Mouse (Mus musculus) midbrain, embryonic 13.5 days (tissue): ENCODE measurements around the gene Spata33. TPM values are rescaled to one million over a fixed set of nuclear protein-coding genes. Genes with fewer than 3 reads are reported as not detected.
A peak's percentile ranks its signal among the peaks of the same experiment; 100 is the strongest.
"Not testable (repeated sequence)": the region's sequence is repeated elsewhere in the genome, so short reads cannot be mapped to it uniquely, and the experiment has no call there.

Source experiments
- ATAC-seq: fragments of 200-750 bp; cut with Nextera tagmentation; 2 replicates; pipeline ENCODE4 v1.8.0; 2017; ENCODE audit warnings: mild to moderate bottlenecking, moderate TSS enrichment, moderate library complexity
- H3K27ac ChIP-seq: fragments of 300-500 bp; sonication (generic); 2 replicates; pipeline ENCODE4 v1.5.1; 2015; ENCODE audit warnings: inconsistent platforms, mild to moderate bottlenecking, moderate library complexity
- H3K27me3 ChIP-seq: fragments of 300-500 bp; sonication (generic); 2 replicates; pipeline ENCODE4 v1.6.1; 2015; ENCODE audit warnings: mild to moderate bottlenecking, inconsistent platforms
- H3K36me3 ChIP-seq: fragments of 300-500 bp; sonication (generic); 2 replicates; pipeline ENCODE4 v1.6.1; 2015; ENCODE audit warnings: mild to moderate bottlenecking, inconsistent platforms
- H3K4me1 ChIP-seq: fragments of 300-500 bp; sonication (generic); replicated peaks from 2 replicates; pipeline ENCODE4 v1.6.1; 2015; ENCODE audit warnings: inconsistent platforms
- H3K4me2 ChIP-seq: fragments of 300-500 bp; sonication (generic); replicated peaks from 2 replicates; pipeline ENCODE4 v1.6.1; 2015; ENCODE audit warnings: moderate library complexity, mild to moderate bottlenecking, inconsistent platforms
- H3K4me3 ChIP-seq: fragments of 300-500 bp; sonication (generic); replicated peaks from 2 replicates; pipeline ENCODE4 v1.5.1; 2015; ENCODE audit warnings: mild to moderate bottlenecking, inconsistent platforms
- H3K9ac ChIP-seq: fragments of 300-500 bp; sonication (generic); replicated peaks from 2 replicates; pipeline ENCODE4 v1.6.1; 2015; ENCODE audit warnings: mild to moderate bottlenecking, inconsistent platforms
- H3K9me3 ChIP-seq: fragments of 300-500 bp; sonication (generic); 2 replicates; pipeline ENCODE4 v1.6.1; 2016; ENCODE audit warnings: mild to moderate bottlenecking, inconsistent platforms
- WGBS: fragments of 180-500 bp; shearing (Covaris S2); methylation state at CpG from one replicate; pipeline ENCODE4 v1.1.7; 2015; 5-methylcytosine and 5-hydroxymethylcytosine counted together
- polyA plus RNA-seq: library from polyadenylated mRNA; unstranded; fragments of >200 nt; fragmentation: Nextera tagmentation; extraction: Ambion mirVana; gene quantifications from 2 replicates; pipeline ENCODE4 v1.2.1, GENCODE M21; 2015

Gene Spata33
- 6.5 and 7.2 TPM in 2 replicates for polyA plus RNA-seq

GRCm38 (mm10) chr8:123212321-123213117, at the start of gene Spata33, which contains the start of gene Chmp1a:
Gene Spata33, plus strand, starts transcription at chr8:123212832.
Gene Chmp1a, minus strand, starts transcription at chr8:123212763.
- Histone ChIP-seq H3K36me3 (peaks cover 31% of the 10 kb centered on the region), H3K27me3 (no peaks in the 10 kb centered on the region), H3K4me2 (peak within 1 kb of the TSS; percentile 97), H3K27ac (peak within 1 kb of the TSS; percentile 61), H3K9me3 (no peaks in the 10 kb centered on the region), H3K4me3 (peak within 1 kb of the TSS; percentile 92), H3K4me1 (peaks cover 27% of the 10 kb centered on the region), H3K9ac (peak within 1 kb of the TSS; percentile 99)
- WGBS: 1% methylated on average over 76 of the region's 76 CpGs
- ATAC-seq: peak; percentile 95

DNA sequence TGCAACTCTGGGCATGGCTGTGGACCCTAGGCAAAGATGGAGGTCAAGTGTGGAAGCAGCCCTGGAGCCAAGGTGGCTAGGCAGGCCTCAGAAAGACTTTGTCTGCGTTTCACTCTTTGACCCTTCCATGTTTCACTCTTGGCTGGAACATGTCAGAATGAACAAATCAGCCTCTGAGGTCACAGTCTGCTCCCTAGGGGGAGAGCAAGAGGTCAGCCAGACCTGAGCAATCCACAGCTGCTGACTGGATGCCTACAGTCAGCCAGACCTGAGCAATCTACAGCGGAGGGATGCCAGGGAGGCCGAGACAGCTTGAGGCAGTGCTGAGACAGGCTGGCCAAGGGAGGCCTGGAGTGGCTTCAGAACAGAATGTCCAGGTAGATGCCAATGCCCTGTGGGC, 31.2 kb upstream of the Spata33 start:
- peaks cover 22% of the 10 kb centered on the region for H3K9me3 ChIP-seq
- H3K27me3 ChIP-seq: no peaks in the 10 kb centered on the region
- no peak overlapping the region for H3K9ac ChIP-seq
- no peak overlapping the region for H3K4me2 ChIP-seq
- no peak for ATAC-seq
- WGBS: 71% methylated on average over 3 of the region's 3 CpGs
- no peak overlapping the region for H3K4me3 ChIP-seq
- H3K4me1 ChIP-seq: no peaks in the 10 kb centered on the region
- H3K36me3 ChIP-seq: no peaks in the 10 kb centered on the region
- H3K27ac ChIP-seq: no peak overlapping the region

- Histone ChIP-seq H3K4me1 (no peaks in the 10 kb centered on the region; the same call in 1 of the 2 replicates), H3K27ac (no peak within 1 kb of the TSS), H3K36me3 (no peaks in the 10 kb centered on the region), H3K9me3 (no peaks in the 10 kb centered on the region), H3K27me3 (no peaks in the 10 kb centered on the region), H3K4me3 (no peak within 1 kb of the TSS), H3K9ac (no peak within 1 kb of the TSS), H3K4me2 (no peak within 1 kb of the TSS)
- 57% methylated on average over 19 of the region's 19 CpGs for WGBS
- ATAC-seq: no peak
These were observed 26.8 kb upstream of the Spata33 start, which contains the start of gene Dpep1 for GRCm38 (mm10) chr8:123185566-123186409. Gene Dpep1, plus strand, starts transcription at chr8:123186242.

- ATAC-seq: no peak
- Histone ChIP-seq H3K9me3 (no peaks in the 10 kb centered on the region), H3K4me1 (no peaks in the 10 kb centered on the region; the same call in 1 of the 2 replicates), H3K27ac (no peak overlapping the region), H3K4me2 (no peak overlapping the region), H3K36me3 (no peaks in the 10 kb centered on the region), H3K4me3 (no peak overlapping the region), H3K9ac (no peak overlapping the region), H3K27me3 (no peaks in the 10 kb centered on the region)
- WGBS: 90% methylated on average over 2 of the region's 2 CpGs
These were observed 24.6 kb upstream of the Spata33 start for GRCm38 (mm10) chr8:123188006-123188405.

DNA sequence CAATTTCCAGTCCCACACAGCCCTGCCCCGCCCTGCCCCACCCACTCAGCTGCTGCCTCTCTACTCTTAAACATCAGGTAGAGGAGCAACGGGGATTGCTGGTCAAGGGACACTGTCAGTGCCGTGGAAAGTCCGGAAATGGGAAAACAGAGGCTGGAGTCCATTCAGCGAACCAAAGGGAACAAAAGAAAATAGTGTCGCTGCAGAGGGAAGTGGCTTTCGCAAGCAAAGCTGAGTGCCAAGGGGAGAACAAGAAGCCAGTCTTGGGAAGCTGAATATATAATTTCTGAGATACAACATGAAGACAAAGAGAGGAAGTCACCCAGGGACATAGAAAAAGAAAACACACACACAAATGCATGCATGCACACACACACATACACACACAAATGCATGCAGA, 23.8 kb upstream of the Spata33 start:
- no peak overlapping the region for H3K27ac ChIP-seq
- H3K36me3 ChIP-seq: no peaks in the 10 kb centered on the region
- no peak overlapping the region for H3K9ac ChIP-seq
- no peaks in the 10 kb centered on the region for H3K27me3 ChIP-seq
- WGBS: 83% methylated on average over 7 of the region's 7 CpGs
- H3K4me2 ChIP-seq: no peak overlapping the region
- H3K4me1 ChIP-seq: no peaks in the 10 kb centered on the region; the same call in 1 of the 2 replicates
- ATAC-seq: no peak
- no peak overlapping the region for H3K4me3 ChIP-seq
- H3K9me3 ChIP-seq: no peaks in the 10 kb centered on the region

GRCm38 (mm10) chr8:123190678-123191077, 22.0 kb upstream of the Spata33 start:
- Histone ChIP-seq H3K36me3 (no peaks in the 10 kb centered on the region), H3K27ac (no peak overlapping the region), H3K9me3 (no peaks in the 10 kb centered on the region), H3K9ac (no peak overlapping the region), H3K4me3 (no peak overlapping the region), H3K4me2 (no peak overlapping the region; the same call in 1 of the 2 replicates), H3K27me3 (no peaks in the 10 kb centered on the region), H3K4me1 (no peaks in the 10 kb centered on the region; the same call in 1 of the 2 replicates)
- no peak for ATAC-seq
- WGBS: 3% methylated on average over 9 of the region's 9 CpGs

DNA sequence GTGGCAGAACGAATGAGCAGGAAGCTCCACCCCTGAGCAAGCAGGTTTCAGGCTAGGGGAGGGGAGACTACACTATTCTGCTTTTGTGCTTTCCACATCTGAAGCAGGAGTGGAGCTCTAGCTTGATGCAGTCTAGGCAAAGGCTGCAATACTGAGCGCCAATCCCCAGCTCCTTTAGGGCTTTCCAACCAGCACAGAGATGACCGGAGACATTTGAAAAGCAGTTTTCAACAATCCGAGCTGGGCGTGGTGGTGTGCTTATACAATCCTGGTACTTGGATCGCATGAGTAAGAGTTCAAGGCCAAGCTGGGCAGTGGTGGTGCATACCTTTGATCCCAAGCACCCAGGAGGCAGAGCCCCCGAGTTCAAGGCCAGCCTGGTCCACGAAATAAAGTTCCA, 20.7 kb upstream of the Spata33 start:
- Histone ChIP-seq H3K27me3 (no peaks in the 10 kb centered on the region), H3K4me1 (no peaks in the 10 kb centered on the region; the same call in 1 of the 2 replicates), H3K4me3 (no peak overlapping the region), H3K4me2 (no peak overlapping the region), H3K36me3 (no peaks in the 10 kb centered on the region), H3K9me3 (no peaks in the 10 kb centered on the region), H3K9ac (no peak overlapping the region), H3K27ac (no peak overlapping the region)
- 66% methylated on average over 7 of the region's 8 CpGs for WGBS
- no peak for ATAC-seq

DNA sequence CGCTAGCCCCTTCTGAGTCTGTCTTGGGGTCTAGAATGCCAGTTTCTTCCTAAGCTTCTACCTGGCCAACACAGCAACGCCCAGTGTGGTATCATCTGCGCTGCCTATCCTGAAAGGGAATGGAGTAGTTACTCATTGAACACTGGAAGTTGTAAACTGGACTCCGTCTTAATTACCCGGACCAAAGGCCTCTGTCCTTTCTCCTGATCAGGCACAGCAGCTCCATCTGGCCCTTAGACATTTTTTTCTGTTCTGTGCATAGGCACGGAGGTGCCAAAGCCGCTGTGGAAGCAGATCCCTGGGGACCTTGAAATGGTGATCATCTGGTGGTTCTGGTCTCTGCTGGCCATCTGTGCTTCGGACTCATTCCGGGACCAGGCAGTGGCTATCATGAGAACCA, 18.9 kb upstream of the Spata33 start:
- Histone ChIP-seq H3K4me1 (no peaks in the 10 kb centered on the region; the same call in 1 of the 2 replicates), H3K9ac (no peak overlapping the region), H3K4me3 (no peak overlapping the region), H3K36me3 (no peaks in the 10 kb centered on the region), H3K27ac (no peak overlapping the region), H3K9me3 (no peaks in the 10 kb centered on the region), H3K27me3 (no peaks in the 10 kb centered on the region), H3K4me2 (no peak overlapping the region)
- 88% methylated on average over 9 of the region's 9 CpGs for WGBS
- no peak for ATAC-seq

DNA sequence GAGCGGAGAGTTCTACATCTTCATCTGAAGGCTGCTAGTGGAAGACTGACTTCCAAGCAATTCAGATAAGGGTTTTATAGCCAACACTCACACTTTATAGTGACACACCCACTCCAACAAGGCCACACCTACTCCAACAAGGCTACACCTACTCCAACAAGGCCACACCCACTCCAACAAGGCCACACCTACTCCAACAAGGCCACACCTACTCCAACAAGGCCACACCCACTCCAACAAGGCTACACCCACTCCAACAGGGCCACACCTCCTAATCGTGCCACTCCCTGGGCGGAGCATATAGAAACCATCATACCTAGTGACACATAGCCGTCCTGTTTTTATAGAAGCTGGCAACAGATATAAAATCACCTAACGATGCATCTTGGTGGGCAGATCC, 15.6 kb upstream of the Spata33 start:
- not testable (repeated sequence) for H3K9me3 ChIP-seq, H3K4me3 ChIP-seq, ATAC-seq, H3K27me3 ChIP-seq, H3K4me1 ChIP-seq, H3K4me2 ChIP-seq, H3K36me3 ChIP-seq, H3K27ac ChIP-seq, H3K9ac ChIP-seq
- WGBS: 78% methylated on average over 5 of the region's 5 CpGs

DNA sequence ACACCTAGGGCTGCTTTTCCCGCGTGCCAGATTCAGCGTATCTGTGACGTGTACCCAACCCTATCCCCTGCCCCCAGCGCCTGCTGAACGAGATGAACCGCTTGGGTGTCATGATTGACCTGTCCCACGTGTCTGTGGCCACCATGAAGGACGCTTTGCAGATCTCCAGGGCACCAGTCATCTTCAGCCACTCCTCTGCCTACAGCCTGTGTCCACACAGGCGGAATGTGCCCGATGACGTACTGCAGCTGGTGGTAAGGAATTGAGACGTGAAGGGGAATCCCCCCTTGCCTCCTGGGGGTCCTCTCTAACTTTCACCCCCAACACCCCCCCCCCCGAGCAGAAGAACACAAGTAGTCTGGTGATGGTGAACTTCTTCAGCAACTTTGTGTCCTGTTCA, 12.8 kb upstream of the Spata33 start:
- no peaks in the 10 kb centered on the region for H3K4me1 ChIP-seq
- no peak overlapping the region for H3K4me2 ChIP-seq
- no peaks in the 10 kb centered on the region; the same call in 1 of the 2 replicates for H3K27me3 ChIP-seq
- H3K27ac ChIP-seq: no peak overlapping the region
- no peaks in the 10 kb centered on the region for H3K9me3 ChIP-seq
- H3K9ac ChIP-seq: no peak overlapping the region
- no peak for ATAC-seq
- H3K4me3 ChIP-seq: no peak overlapping the region
- WGBS: 75% methylated on average over 14 of the region's 14 CpGs
- H3K36me3 ChIP-seq: peaks cover 12% of the 10 kb centered on the region

DNA sequence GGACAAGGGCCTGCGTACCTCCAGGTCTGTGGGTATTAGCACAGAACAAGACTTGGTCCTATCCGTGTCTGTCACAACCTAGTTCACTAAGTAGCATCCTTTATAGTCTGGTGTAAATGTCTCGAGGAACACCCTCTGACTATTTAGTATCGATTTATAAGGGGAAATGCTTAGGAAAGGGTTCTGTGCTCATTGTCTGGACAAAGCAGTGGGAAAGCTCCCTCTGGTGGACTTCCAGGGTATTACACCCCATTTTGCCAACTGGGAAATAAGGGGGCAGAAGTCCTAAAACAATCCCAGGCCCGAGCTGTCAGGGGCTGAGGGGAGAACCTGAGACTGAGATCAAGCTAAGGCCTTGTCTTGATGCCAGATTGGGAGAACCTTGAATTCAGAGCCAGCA, 10.3 kb upstream of the Spata33 start:
- peak; percentile 60 for ATAC-seq
- WGBS: 27% methylated on average over 5 of the region's 5 CpGs
- no peak overlapping the region for H3K27ac ChIP-seq

DNA sequence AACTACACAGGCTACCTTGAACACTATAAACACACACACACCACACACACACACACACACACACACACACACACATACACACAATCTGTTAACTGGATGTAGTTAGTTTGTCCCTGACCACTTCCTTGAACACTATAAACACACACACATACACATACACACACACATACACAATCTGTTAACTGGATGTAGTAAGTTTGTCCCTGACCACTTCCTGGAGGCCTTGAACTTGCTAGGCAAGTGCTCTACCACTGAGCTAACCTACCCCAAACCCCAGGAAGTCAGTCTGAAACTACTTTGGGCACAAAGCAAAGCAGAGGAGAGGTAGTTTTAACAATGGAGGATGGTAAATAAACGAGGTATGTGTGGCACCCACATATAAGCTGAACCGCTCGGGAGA, 9.1 kb upstream of the Spata33 start:
- H3K4me3 ChIP-seq: no peak overlapping the region
- no peak overlapping the region for H3K27ac ChIP-seq
- H3K36me3 ChIP-seq: peaks cover 46% of the 10 kb centered on the region
- no peak overlapping the region for H3K9ac ChIP-seq
- 90% methylated on average over 3 of the region's 3 CpGs for WGBS
- H3K4me2 ChIP-seq: no peak overlapping the region
- H3K4me1 ChIP-seq: no peaks in the 10 kb centered on the region
- no peak for ATAC-seq
- no peaks in the 10 kb centered on the region; the same call in 1 of the 2 replicates for H3K27me3 ChIP-seq
- H3K9me3 ChIP-seq: no peaks in the 10 kb centered on the region

More for the DNA sequence above, 10.3 kb upstream of the Spata33 start:
- H3K36me3 ChIP-seq: peaks cover 33% of the 10 kb centered on the region
- H3K9ac ChIP-seq: no peak overlapping the region
- H3K4me2 ChIP-seq: no peak overlapping the region
- no peaks in the 10 kb centered on the region for H3K9me3 ChIP-seq
- no peaks in the 10 kb centered on the region; the same call in 1 of the 2 replicates for H3K27me3 ChIP-seq
- H3K4me1 ChIP-seq: no peaks in the 10 kb centered on the region
- no peak overlapping the region for H3K4me3 ChIP-seq
